14 mouse cellular contexts compared by ENCODE assay signal in genomic region chr5:29250795-29251495, GRCm38 (mm10). TPM values are rescaled to one million over a fixed set of nuclear protein-coding genes. Genes with fewer than 3 reads are reported as not detected.
A peak's percentile ranks its signal among the peaks of the same experiment; 100 is the strongest.
DNase-seq lines count a peak whose midpoint lies in the region; ATAC-seq lines count a peak whose summit lies in the region.
"Had no signal": no experiment of that assay in that cellular context is flagged by ENCODE, and none has a peak within 500 bp of the region (broad histone marks: within the 10 kb centered on the region; RNA-seq: fewer than 3 reads in every experiment).

No protein-coding gene starts in this region.

- H3K4me3 ChIP-seq in neural tube, embryonic 14.5 days (ENCODE audit: low read depth, low read length), result no peak overlapping the region
- H3K4me3 ChIP-seq in forebrain, embryonic 14.5 days (ENCODE audit: low read depth, low read length), result no peak overlapping the region
- no peak overlapping the region for H3K4me3 ChIP-seq in midbrain, embryonic 13.5 days (replicated peaks)
- H3K4me3 ChIP-seq: kidney, embryonic 15.5 days; limb, embryonic 10.5 days; neural tube, embryonic 13.5 days had no signal

- H3K9me3 ChIP-seq in neural tube, embryonic 14.5 days (ENCODE audit: control insufficient read depth, low read length), result no peaks in the 10 kb centered on the region
- H3K9me3 ChIP-seq in forebrain, embryonic 14.5 days (replicated peaks; ENCODE audit: control insufficient read depth, low read length), result no peaks in the 10 kb centered on the region
- no peaks in the 10 kb centered on the region; the same call in 1 of the 2 replicates for H3K9me3 ChIP-seq in midbrain, embryonic 13.5 days
- H3K9me3 ChIP-seq: kidney, embryonic 15.5 days; limb, embryonic 10.5 days; neural tube, embryonic 13.5 days had no signal

- no peak overlapping the region for H3K9ac ChIP-seq in neural tube, embryonic 14.5 days (replicated peaks; ENCODE audit: low read depth, low read length)
- no peak overlapping the region for H3K9ac ChIP-seq in forebrain, embryonic 14.5 days (ENCODE audit: low read length)
- no peak overlapping the region for H3K9ac ChIP-seq in midbrain, embryonic 13.5 days (replicated peaks)
- H3K9ac ChIP-seq: kidney, embryonic 15.5 days; neural tube, embryonic 13.5 days had no signal

- no peak overlapping the region for H3K4me2 ChIP-seq in neural tube, embryonic 14.5 days (ENCODE audit: low read depth, low read length)
- no peak overlapping the region for H3K4me2 ChIP-seq in forebrain, embryonic 14.5 days (ENCODE audit: low read length)
- H3K4me2 ChIP-seq in midbrain, embryonic 13.5 days (replicated peaks), result peak overlapping the region; percentile 19
- H3K4me2 ChIP-seq: heart, embryonic 11.5 days; kidney, embryonic 15.5 days; neural tube, embryonic 13.5 days had no signal

- H3K4me1 ChIP-seq in neural tube, embryonic 14.5 days (ENCODE audit: control insufficient read depth, insufficient read depth, low read length), result no peaks in the 10 kb centered on the region
- peaks cover 5% of the 10 kb centered on the region; the same call in 1 of the 2 replicates for H3K4me1 ChIP-seq in forebrain, embryonic 14.5 days (ENCODE audit: control insufficient read depth, insufficient read depth, low read length)
- peaks cover 21% of the 10 kb centered on the region for H3K4me1 ChIP-seq in midbrain, embryonic 13.5 days (replicated peaks)
- H3K4me1 ChIP-seq: kidney, embryonic 15.5 days; limb, embryonic 10.5 days had no signal

- no peak overlapping the region for H3K27ac ChIP-seq in neural tube, embryonic 14.5 days (ENCODE audit: low read depth, low read length)
- no peak overlapping the region for H3K27ac ChIP-seq in forebrain, embryonic 14.5 days (ENCODE audit: low read depth, low read length)
- H3K27ac ChIP-seq in midbrain, embryonic 13.5 days, result peak overlapping the region; percentile 53
- H3K27ac ChIP-seq: kidney, embryonic 15.5 days; limb, embryonic 10.5 days; neural tube, embryonic 13.5 days had no signal

- ATAC-seq in neural tube, embryonic 14.5 days (ENCODE audit: low read depth), result peak; percentile 85; the same call in 1 of the 2 replicates
- peak; percentile 86 for ATAC-seq in forebrain, embryonic 14.5 days
- peak; percentile 98 for ATAC-seq in midbrain, embryonic 13.5 days

- no peak for DNase-seq in neural tube, embryonic 10.5 days (ENCODE audit: extremely low spot score, low spot score)
- peak; percentile 49 for DNase-seq in forebrain, embryonic 14.5 days (ENCODE audit: low spot score)
- DNase-seq in right cerebral cortex, adult 18-20 months, result no peak
- DNase-seq in heart, adult 9 months (ENCODE audit: low spot score in 2 of 2), result no peak
- DNase-seq in lung, adult 18-20 months, result no peak
- DNase-seq: adrenal gland, adult 8-10 months; right cerebral cortex, postnatal 4 days; thymus, postnatal 14 days had no signal

- no peaks in the 10 kb centered on the region for H3K27me3 ChIP-seq in neural tube, embryonic 14.5 days (ENCODE audit: control insufficient read depth, insufficient read depth, low read length)
- no peaks in the 10 kb centered on the region for H3K27me3 ChIP-seq in forebrain, embryonic 14.5 days (replicated peaks; ENCODE audit: control insufficient read depth, insufficient read depth, low read length)
- no peaks in the 10 kb centered on the region for H3K27me3 ChIP-seq in midbrain, embryonic 13.5 days
- H3K27me3 ChIP-seq: kidney, embryonic 15.5 days; neural tube, embryonic 13.5 days had no signal

- no peaks in the 10 kb centered on the region for H3K36me3 ChIP-seq in neural tube, embryonic 14.5 days (ENCODE audit: control insufficient read depth, insufficient read depth, low read length)
- H3K36me3 ChIP-seq in forebrain, embryonic 14.5 days (ENCODE audit: control insufficient read depth, insufficient read depth, low read length), result no peaks in the 10 kb centered on the region
- H3K36me3 ChIP-seq in midbrain, embryonic 13.5 days, result no peaks in the 10 kb centered on the region
- H3K36me3 ChIP-seq: kidney, embryonic 15.5 days; limb, embryonic 10.5 days; neural tube, embryonic 13.5 days had no signal

- 38% methylated on average over 8 of the region's 8 CpGs for WGBS in neural tube, embryonic 14.5 days
- WGBS in forebrain, embryonic 14.5 days, result 12% methylated on average over 8 of the region's 8 CpGs
- whole genome bisulfite sequencing in midbrain, embryonic 13.5 days, result 4% methylated on average over 8 of the region's 8 CpGs

RNA-seq across cellular contexts. Expression of gene Rnf32, which starts 55.2 kb away (rescaled TPM):
- 18.6 and 18.7 TPM in 2 replicates for polyA plus RNA-seq in neural tube, embryonic 14.5 days (2014; fragmentation: Nextera tagmentation; extraction: Ambion mirVana)
- polyA plus RNA-seq in forebrain, embryonic 14.5 days (2014; fragmentation: Nextera tagmentation; extraction: Ambion mirVana), result 17.4 and 19.4 TPM in 2 replicates
- 14.8 and 15.1 TPM in 2 replicates for polyA plus RNA-seq in midbrain, embryonic 13.5 days (2015; fragmentation: Nextera tagmentation; extraction: Ambion mirVana)
